Mouse (Mus musculus) megakaryocyte, embryonic 14.5 days (primary cell): ENCODE results near the gene BC048507. TPM values are rescaled to one million over a fixed set of nuclear protein-coding genes. Genes with fewer than 3 reads are reported as not detected.
"Not testable (repeated sequence)": the region's sequence is repeated elsewhere in the genome, so short reads cannot be mapped to it uniquely, and the experiment has no call there.

Source experiments
- H3K27me3 ChIP-seq: replicated peaks from 2 replicates; pipeline ENCODE3; 2012; ENCODE audit warnings: inconsistent platforms
- H3K36me3 ChIP-seq: replicated peaks from 2 replicates; pipeline ENCODE3; 2012; ENCODE audit warnings: low read length, inconsistent platforms, mixed read lengths
- H3K4me1 ChIP-seq: 2 replicates; pipeline ENCODE4 v1.6.1; 2012; ENCODE audit warnings: inconsistent platforms
- H3K4me3 ChIP-seq: replicated peaks from 2 replicates; pipeline ENCODE3; 2012; ENCODE audit warnings: moderate library complexity, mild to moderate bottlenecking, inconsistent platforms
- H3K9me3 ChIP-seq: 2 replicates; pipeline ENCODE4 v1.6.1; 2012; ENCODE audit warnings: inconsistent platforms
- FLI1 ChIP-seq: IDR thresholded peaks from 2 replicates; pipeline ENCODE4 v1.6.1; 2012; ENCODE audit warnings: low read length, inconsistent platforms, mixed read lengths
- GATA1 ChIP-seq: IDR thresholded peaks from 3 replicates; pipeline ENCODE4 v1.6.1; 2012; ENCODE audit warnings: mixed read lengths, low read length, inconsistent platforms, borderline replicate concordance
- polyA plus RNA-seq: library from polyadenylated mRNA; stranded (reverse); fragments of >175 nt; gene quantifications from 2 replicates; pipeline ENCODE4 v1.2.3, GENCODE M21; 2012; ENCODE audit warnings: low replicate concordance; ENCODE audit not compliant: insufficient read depth

BC048507 gene
- polyA plus RNA-seq, 1 experiment: not detected

DNA sequence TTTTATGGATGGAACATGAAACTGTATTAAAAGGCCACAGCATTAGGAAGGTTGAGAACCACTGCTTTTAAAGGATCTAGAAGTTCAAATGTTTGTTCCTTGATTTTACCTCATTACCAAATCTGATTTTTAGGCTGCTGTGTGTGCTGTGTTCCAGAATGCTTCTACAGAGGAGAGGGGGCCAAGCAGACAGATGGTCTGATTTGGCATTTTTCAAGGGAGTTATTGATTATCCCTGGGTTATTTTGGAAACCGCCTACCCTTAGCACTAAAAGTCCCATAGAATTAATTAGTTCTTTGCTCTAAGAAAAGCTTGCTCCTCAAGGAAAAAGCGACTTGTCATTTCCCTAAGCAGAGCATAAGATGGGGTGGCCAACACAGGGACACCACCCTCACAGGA lies 9.1 kb upstream of the BC048507 start:
- Histone ChIP-seq H3K36me3 (no peaks in the 10 kb centered on the region), H3K4me1 (no peaks in the 10 kb centered on the region), H3K9me3 (peaks cover 9% of the 10 kb centered on the region; the same call in 1 of the 2 replicates), H3K27me3 (no peaks in the 10 kb centered on the region), H3K4me3 (no peak overlapping the region)
- no peak for TF ChIP-seq GATA1
- TF ChIP-seq FLI1: no peak

DNA sequence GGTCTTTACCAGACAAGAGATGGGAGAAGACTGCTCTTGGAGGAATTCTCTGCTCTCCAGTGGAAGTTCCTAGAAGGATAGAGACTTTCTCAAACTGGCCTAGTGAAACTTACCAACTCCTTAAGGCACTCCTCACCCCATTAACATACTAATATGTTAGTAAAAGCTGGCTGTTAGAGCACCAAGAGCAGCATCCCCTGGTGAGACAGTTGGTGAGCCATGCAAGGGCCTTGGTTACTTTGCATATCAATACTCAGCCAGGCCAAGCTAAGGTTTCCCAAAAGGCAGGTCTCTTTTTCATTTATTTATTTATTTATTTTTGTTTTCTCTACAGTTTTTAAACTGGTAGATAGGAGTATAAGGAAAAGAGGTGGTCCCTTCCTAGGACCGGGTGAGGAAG lies 5.8 kb upstream of the BC048507 start:
- no peak for TF ChIP-seq FLI1
- TF ChIP-seq GATA1: no peak
- H3K36me3 ChIP-seq: no peaks in the 10 kb centered on the region

DNA sequence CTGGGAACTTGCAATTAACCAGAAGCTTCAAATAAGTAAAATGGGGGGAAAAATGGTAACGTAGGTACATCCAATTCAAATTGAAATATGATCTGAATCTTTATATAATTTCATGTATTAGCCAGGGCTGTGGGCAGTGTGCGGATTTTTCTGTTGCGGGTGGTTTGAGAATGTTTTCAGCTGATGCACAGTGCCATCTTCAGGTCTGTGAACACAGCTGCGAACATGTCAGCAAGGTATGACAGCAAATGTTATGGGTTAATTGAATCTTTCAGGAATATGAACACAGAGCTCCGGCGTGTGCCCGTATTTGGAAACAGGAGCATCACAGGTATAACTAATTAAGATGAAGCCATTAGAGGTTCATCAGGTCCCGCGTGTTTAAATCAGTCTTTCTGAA lies 618 bp upstream of the BC048507 start:
- Histone ChIP-seq H3K36me3 (no peaks in the 10 kb centered on the region), H3K9me3 (peaks cover 18% of the 10 kb centered on the region), H3K4me1 (no peaks in the 10 kb centered on the region), H3K27me3 (no peaks in the 10 kb centered on the region), H3K4me3 (no peak overlapping the region)
- TF ChIP-seq FLI1 (no peak), GATA1 (no peak)

More for the DNA sequence above, 5.8 kb upstream of the BC048507 start:
- peaks cover 20% of the 10 kb centered on the region for H3K9me3 ChIP-seq
- H3K4me1 ChIP-seq: no peaks in the 10 kb centered on the region
- H3K27me3 ChIP-seq: no peaks in the 10 kb centered on the region
- H3K4me3 ChIP-seq: no peak overlapping the region

DNA sequence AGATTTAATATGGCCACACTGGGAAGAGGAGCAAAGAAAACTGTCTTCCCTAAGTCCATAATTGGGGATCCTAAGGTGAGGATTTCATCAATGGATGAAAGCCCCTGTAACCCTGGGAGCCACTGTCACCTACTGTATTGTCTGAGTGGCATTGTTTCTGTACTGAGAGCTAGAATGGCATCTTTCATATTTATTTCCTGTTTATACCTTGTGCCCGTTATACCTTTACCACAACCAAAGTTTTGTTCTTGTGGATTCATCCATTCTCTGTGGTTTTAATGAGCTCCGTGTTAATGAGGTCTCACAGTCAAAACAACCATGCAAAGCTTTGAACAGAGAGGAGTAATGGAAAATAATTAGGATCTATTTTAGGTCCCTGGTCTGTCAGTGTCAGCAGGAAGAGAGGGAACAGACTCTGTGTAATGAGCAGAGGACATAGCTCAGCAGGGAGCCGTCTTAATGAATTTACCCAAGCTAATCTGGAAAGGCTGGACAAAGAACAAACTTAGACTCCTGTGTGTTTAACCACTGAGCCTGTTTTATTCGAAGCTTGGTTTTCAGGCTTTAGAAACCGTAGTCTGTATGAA lies 1.7 kb downstream of the BC048507 start:
- no peak overlapping the region for H3K4me3 ChIP-seq
- no peak for TF ChIP-seq FLI1
- no peak for TF ChIP-seq GATA1

DNA sequence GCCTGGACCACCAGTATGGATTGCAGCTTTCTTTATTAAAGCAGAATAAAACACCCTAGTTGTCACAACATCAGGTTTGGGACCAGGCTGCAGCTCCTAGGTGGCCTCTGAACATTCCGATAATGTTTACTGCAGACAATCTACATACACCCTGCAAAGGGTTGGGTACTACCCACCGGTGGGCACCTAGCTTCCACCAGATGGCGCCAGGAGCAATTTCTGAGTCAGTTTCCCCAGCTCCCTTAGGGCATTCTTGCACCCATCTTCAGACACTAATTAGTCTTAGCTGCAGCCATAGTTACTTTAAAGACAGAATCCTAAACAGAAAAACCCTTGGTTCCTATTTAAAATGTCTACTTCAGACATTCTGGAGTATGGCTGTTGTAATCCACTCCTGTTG lies 4.8 kb downstream of the BC048507 start:
- Histone ChIP-seq H3K4me3 (no peak overlapping the region), H3K27me3 (no peaks in the 10 kb centered on the region), H3K9me3 (peaks cover 36% of the 10 kb centered on the region), H3K36me3 (no peaks in the 10 kb centered on the region), H3K4me1 (no peaks in the 10 kb centered on the region)
- TF ChIP-seq GATA1: no peak
- no peak for TF ChIP-seq FLI1

More for the DNA sequence above, 1.7 kb downstream of the BC048507 start:
- no peaks in the 10 kb centered on the region for H3K4me1 ChIP-seq
- H3K36me3 ChIP-seq: no peaks in the 10 kb centered on the region
- peaks cover 26% of the 10 kb centered on the region for H3K9me3 ChIP-seq
- H3K27me3 ChIP-seq: no peaks in the 10 kb centered on the region

- H3K27me3 ChIP-seq, H3K4me3 ChIP-seq, H3K4me1 ChIP-seq, H3K36me3 ChIP-seq: not testable (repeated sequence)
- peaks cover 24% of the 10 kb centered on the region for H3K9me3 ChIP-seq
Observed at GRCm38 (mm10) chr13:67876049-67876698, 13.0 kb downstream of the BC048507 start.

- Histone ChIP-seq H3K27me3 (no peaks in the 10 kb centered on the region), H3K4me3 (no peak overlapping the region), H3K36me3 (no peaks in the 10 kb centered on the region), H3K4me1 (no peaks in the 10 kb centered on the region), H3K9me3 (peaks cover 21% of the 10 kb centered on the region)
- TF ChIP-seq FLI1 (no peak), GATA1 (no peak)
Observed at GRCm38 (mm10) chr13:67876699-67877254, 13.7 kb downstream of the BC048507 start.

DNA sequence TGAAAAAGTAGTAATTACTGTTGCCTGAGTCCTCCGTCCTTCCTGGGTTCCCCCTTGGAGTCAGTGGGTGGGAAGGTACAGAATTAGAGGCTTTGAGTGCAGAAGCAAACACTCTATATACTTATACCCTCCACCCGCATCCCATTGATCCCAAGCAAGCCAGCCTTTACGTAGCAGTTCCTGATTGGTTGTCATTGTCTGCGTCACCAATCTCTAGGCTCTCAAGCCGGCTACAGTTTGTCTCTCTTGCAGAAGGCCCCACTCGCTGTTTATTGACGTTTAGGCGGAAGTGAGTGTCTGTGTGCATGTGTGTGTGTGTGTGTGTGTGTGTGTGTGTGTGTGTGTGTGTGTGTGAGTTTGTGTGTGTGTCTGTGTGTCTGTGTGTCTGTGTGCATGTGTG lies 20.8 kb downstream of the BC048507 start:
- H3K4me1 ChIP-seq: no peaks in the 10 kb centered on the region
- peaks cover 18% of the 10 kb centered on the region for H3K9me3 ChIP-seq
- H3K4me3 ChIP-seq: no peak overlapping the region
- H3K27me3 ChIP-seq: no peaks in the 10 kb centered on the region
- TF ChIP-seq GATA1 (no peak), FLI1 (no peak)
- no peaks in the 10 kb centered on the region for H3K36me3 ChIP-seq

DNA sequence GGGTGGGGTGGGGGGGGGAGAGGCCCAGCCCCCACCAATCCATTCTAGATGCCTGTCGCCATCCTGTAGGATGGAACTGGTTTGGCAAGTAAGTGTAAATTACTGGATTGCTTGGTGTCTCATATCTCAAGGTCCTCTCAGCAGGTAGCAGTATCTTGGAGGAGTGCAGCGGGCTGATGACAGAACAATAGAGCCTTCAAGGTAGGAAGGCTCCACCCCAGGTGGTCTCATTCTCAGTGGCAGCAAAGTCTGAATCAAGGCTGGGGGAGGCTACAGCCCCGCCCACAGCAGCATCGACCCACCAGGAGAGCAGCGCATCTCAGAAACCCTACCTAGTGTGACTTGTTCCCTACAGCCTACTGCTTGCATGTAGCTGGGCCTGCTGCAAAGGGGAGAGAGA lies 46.6 kb downstream of the BC048507 start:
- H3K4me1 ChIP-seq: no peaks in the 10 kb centered on the region
- no peaks in the 10 kb centered on the region for H3K27me3 ChIP-seq
- no peaks in the 10 kb centered on the region for H3K36me3 ChIP-seq
- no peak overlapping the region for H3K4me3 ChIP-seq
- TF ChIP-seq GATA1: no peak
- no peak for TF ChIP-seq FLI1
- H3K9me3 ChIP-seq: peaks cover 32% of the 10 kb centered on the region

Other genes with a start within 250 kb of the BC048507 start
- gene Gm49345, start 225.6 kb upstream of the BC048507 start, polyA plus RNA-seq: not detected in 2 replicates
- 0.26 TPM in 1 of 2 replicates, not detected in the other for gene Zfp729a, start 225.5 kb upstream of the BC048507 start, polyA plus RNA-seq
- gene Zfp738, start 176.3 kb upstream of the BC048507 start, polyA plus RNA-seq: 0.26 and 3.6 TPM in 2 replicates
- not detected in 2 replicates for gene Zfp65, start 134.2 kb upstream of the BC048507 start, polyA plus RNA-seq
- 0.12 TPM in 1 of 2 replicates, not detected in the other for gene Zfp85, start 108.1 kb upstream of the BC048507 start, polyA plus RNA-seq
- gene Zfp493, start 83.6 kb upstream of the BC048507 start, polyA plus RNA-seq: 0.17 TPM in 1 of 2 replicates, not detected in the other
- gene Zfp273, start 49.6 kb upstream of the BC048507 start, polyA plus RNA-seq: not detected in 2 replicates
- not detected in 2 replicates for gene Gm10037, start 32.2 kb upstream of the BC048507 start, polyA plus RNA-seq